Mouse (Mus musculus): ENCODE data around the gene Nckap5. TPM values are rescaled to one million over a fixed set of nuclear protein-coding genes. Genes with fewer than 3 reads are reported as not detected.

The Nckap5 gene
- polyA plus RNA-seq, 1 experiment from 2014 or later, result 11.5 TPM

DNA sequence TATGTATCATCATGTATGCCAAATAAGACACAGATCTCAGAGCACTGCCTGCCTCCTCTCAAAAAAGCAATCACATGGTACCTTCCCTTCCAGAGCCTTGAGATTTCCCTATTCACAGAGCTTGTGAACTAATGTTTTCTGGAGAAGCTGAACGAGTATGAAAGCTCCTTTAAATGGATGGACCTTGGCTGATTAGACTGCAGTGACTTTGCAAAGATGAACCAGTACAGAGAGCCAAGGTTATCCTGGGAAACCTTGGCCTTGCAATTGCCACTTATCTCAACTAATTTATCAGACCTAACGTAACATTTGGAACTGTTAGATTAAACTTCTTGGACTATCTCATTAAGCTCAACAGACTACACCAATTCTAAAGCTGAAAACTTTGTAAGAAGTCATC, 296.6 kb downstream of the Nckap5 start:
- Histone ChIP-seq H3K9me3 (replicated peaks) (no peaks in the 10 kb centered on the region), H3K36me3 (no peaks in the 10 kb centered on the region), H3K27me3 (replicated peaks) (no peaks in the 10 kb centered on the region), H3K4me3 (replicated peaks) (no peak overlapping the region), H3K4me1 (peaks cover 4% of the 10 kb centered on the region; the same call in 1 of the 2 replicates), H3K9ac (replicated peaks) (no peak overlapping the region), H3K4me2 (no peak overlapping the region), H3K27ac (replicated peaks) (no peak overlapping the region)
- no peak for ATAC-seq (ENCODE audit: low FRiP score)
- WGBS, result 81% methylated on average over 2 of the region's 2 CpGs

DNA sequence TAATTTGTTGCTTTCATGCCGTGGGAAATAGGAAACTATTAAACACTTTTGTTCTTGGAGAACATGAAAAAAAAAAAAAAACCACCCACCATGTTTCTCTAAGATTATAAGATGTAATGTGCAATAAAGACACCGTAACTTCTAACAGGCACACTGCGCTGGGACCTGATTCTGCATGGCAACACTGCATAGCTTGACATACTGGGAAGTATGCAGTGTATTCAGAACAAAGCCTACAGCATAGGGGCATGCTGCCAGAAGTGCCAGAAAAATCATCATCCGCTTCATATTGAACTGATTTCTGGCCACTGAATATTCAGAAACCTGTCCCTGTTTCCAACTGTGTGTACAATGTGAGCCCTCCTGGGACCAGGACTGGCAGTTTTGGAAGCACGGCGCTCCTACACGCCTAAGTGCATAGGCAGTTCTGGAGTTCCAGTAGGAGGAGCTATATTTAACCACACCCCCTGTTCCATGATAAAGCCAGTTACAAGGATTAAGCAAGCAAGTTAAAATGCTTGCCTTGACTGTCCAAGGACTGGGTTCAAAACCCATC, 302.5 kb downstream of the Nckap5 start:
- H3K27me3 ChIP-seq (replicated peaks), result no peaks in the 10 kb centered on the region
- no peak overlapping the region for H3K9ac ChIP-seq (replicated peaks)
- H3K9me3 ChIP-seq (replicated peaks), result no peaks in the 10 kb centered on the region
- no peak overlapping the region for H3K4me3 ChIP-seq (replicated peaks)
- no peak overlapping the region for H3K4me2 ChIP-seq
- ATAC-seq (ENCODE audit: low FRiP score), result no peak
- no peak overlapping the region for H3K27ac ChIP-seq (replicated peaks)
- H3K36me3 ChIP-seq, result no peaks in the 10 kb centered on the region
- H3K4me1 ChIP-seq, result no peaks in the 10 kb centered on the region
- 83% methylated on average over 7 of the region's 7 CpGs for WGBS

DNA sequence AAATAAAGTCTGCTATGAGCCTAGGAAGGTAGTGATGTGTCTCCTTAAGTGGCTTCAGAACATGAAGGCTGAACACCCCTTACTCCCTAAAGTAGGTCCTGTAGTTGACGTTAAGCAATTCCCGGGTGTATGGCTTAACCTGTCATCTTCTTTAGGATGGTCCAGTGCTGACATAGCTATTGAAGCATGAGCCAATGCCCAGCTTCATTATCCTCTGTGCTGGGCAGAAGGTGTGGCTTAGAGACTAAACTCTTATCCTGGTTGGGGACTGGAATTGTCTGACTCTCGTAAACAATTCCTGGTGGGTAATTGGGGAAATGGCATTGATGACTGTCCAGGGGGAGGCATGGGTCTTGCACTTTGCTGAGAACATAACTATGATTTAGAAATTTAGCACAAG, 312.5 kb downstream of the Nckap5 start:
- Histone ChIP-seq H3K4me1 (peaks cover 4% of the 10 kb centered on the region; the same call in 1 of the 2 replicates), H3K4me3 (replicated peaks) (no peak overlapping the region), H3K4me2 (no peak overlapping the region), H3K27ac (replicated peaks) (no peak overlapping the region), H3K9ac (replicated peaks) (no peak overlapping the region), H3K36me3 (no peaks in the 10 kb centered on the region), H3K27me3 (replicated peaks) (no peaks in the 10 kb centered on the region), H3K9me3 (replicated peaks) (no peaks in the 10 kb centered on the region)
- 86% methylated on average over 3 of the region's 3 CpGs for WGBS
- no peak for ATAC-seq (ENCODE audit: low FRiP score)

DNA sequence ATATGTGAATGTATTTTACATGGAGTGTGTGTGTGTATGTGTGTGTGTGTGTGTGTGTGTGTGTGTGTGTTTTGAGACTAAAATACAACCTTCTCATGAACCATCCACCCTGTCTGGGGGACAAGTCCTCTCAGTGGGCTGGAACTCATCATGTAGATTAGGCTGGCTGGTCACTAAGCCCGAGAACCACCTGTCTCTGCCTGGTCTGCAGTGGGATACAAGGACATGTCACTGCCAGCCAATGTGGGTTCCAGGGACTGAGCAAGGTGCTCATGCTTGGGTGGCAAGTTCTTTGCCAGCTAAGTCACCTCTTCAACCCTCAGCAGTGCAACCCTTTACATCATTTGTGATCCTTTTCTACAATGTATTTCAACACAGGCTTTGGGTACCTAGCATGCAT, 313.2 kb downstream of the Nckap5 start:
- 94% methylated on average over 1 of the region's 1 CpGs for WGBS
- H3K9ac ChIP-seq (replicated peaks), result no peak overlapping the region
- no peak overlapping the region for H3K4me3 ChIP-seq (replicated peaks)
- peaks cover 4% of the 10 kb centered on the region; the same call in 1 of the 2 replicates for H3K4me1 ChIP-seq
- no peaks in the 10 kb centered on the region for H3K9me3 ChIP-seq (replicated peaks)
- H3K4me2 ChIP-seq, result no peak overlapping the region
- H3K27me3 ChIP-seq (replicated peaks), result no peaks in the 10 kb centered on the region
- no peak overlapping the region for H3K27ac ChIP-seq (replicated peaks)
- no peak for ATAC-seq (ENCODE audit: low FRiP score)
- no peaks in the 10 kb centered on the region for H3K36me3 ChIP-seq

DNA sequence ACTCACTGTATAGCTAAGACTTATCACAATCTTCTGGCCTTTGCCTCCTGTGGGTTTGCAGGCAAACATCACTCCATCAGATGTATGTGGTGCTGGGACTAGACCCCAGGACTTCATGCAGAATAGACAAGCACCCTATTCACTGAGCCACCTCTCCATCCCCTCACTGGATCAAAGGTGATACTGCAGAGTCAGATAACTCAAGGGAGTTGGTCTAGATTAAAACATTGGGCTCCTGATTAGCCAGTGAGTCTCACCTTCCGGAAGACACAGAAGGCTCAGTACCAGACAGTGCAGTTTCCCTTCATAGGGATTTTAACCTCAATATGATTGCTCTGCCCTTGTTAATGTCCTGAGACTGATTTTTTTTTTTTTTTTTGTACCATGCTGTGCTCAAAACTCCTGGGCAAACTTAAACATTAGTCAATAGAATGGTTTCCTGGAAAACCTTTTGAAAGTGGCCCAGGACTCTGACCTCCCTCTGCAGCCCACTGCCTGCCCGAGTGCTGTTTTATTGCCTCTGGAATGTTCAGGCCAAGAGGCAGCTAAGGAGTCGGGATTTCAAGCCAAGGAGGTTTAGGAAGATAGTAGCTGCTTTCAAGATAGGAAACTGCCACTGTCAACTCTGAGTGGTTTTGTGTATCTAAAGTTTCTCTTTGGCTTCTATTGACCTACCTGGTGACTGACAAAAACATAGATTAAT, 315.4 kb downstream of the Nckap5 start:
- WGBS, result 45% methylated on average over 3 of the region's 3 CpGs
- Histone ChIP-seq H3K4me1 (peaks cover 4% of the 10 kb centered on the region; the same call in 1 of the 2 replicates), H3K4me3 (replicated peaks) (no peak overlapping the region), H3K27ac (replicated peaks) (no peak overlapping the region), H3K4me2 (no peak overlapping the region), H3K36me3 (no peaks in the 10 kb centered on the region), H3K27me3 (replicated peaks) (no peaks in the 10 kb centered on the region), H3K9ac (replicated peaks) (no peak overlapping the region), H3K9me3 (replicated peaks) (no peaks in the 10 kb centered on the region)
- no peak for ATAC-seq (ENCODE audit: low FRiP score)

DNA sequence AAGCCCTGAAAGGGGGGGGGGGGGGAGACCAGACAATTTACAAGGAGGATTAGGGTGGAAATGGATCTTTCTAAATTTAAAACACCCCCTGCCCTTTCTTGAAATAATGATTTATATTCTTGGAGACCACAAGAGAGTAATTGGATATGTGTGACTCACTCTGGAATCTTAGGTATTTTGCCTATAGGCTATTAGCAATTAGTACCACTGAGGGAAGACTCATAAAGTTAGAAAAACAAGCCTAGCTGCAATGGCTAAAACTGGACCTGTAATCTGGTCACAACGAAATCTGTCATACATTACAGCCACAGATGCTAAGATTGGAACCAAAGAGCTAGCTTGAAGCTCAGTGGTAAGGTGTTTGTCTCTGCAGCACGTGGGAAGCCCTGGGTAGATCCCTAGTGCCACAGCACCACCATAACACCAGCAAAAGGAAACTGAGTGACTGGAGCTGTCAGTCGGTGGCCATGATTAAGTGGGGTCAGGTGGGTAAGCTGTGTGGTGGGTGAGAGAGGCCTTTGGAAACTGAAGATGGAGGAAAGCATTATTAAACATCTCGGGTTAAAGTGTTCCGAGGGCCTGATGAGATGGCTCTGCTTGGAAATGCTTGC, 318.7 kb downstream of the Nckap5 start:
- WGBS, result 70% methylated on average over 5 of the region's 5 CpGs
- no peak overlapping the region for H3K9ac ChIP-seq (replicated peaks)
- ATAC-seq (ENCODE audit: low FRiP score), result no peak
- no peak overlapping the region for H3K27ac ChIP-seq (replicated peaks)
- H3K4me1 ChIP-seq, result no peaks in the 10 kb centered on the region
- no peak overlapping the region for H3K4me3 ChIP-seq (replicated peaks)
- no peaks in the 10 kb centered on the region for H3K27me3 ChIP-seq (replicated peaks)
- H3K4me2 ChIP-seq, result no peak overlapping the region
- H3K9me3 ChIP-seq (replicated peaks), result no peaks in the 10 kb centered on the region
- no peaks in the 10 kb centered on the region for H3K36me3 ChIP-seq

DNA sequence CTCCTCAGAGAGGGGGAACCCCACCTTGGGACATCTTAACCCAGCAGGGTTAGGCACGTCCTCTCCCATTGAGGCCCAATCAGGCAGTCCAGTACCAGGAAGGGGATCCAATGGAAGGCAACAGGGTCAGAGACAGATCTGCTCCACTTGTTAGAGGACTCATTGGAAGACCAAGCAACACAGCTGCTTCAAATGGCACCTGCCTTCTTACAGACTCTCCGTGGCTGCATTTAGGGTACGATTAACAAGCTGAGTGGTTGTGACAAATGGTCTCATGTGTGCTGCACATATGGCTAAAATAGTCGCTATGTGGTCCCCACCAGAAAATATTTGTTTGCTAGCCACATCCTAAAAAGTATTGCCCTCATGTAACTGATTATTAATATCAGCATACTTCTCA, 325.9 kb downstream of the Nckap5 start:
- Histone ChIP-seq H3K27me3 (replicated peaks) (no peaks in the 10 kb centered on the region), H3K9ac (replicated peaks) (no peak overlapping the region), H3K36me3 (no peaks in the 10 kb centered on the region)

DNA sequence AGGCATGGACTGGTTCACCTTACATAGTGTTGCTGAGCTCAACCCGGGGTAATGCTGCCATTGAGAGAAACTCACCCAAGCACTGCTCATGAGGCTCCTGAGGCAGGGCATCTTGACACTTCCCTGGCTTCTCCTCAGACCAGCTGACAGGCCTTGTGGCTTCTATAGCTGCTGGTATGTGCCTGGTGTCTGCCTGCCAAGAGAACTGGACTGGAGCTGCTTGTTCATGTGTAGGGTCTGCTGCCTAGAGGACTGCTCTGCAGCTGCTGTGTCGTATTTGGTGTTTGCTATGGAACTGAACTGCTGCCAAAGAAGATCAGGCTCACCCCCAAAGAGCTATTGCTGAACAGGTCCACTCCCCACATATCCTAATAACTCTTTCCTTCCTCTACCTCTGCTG, 327.9 kb downstream of the Nckap5 start:
- H3K9me3 ChIP-seq (replicated peaks), result no peaks in the 10 kb centered on the region
- ATAC-seq (ENCODE audit: low FRiP score), result no peak
- no peaks in the 10 kb centered on the region for H3K4me1 ChIP-seq
- 77% methylated on average over 2 of the region's 2 CpGs for WGBS
- H3K36me3 ChIP-seq, result no peaks in the 10 kb centered on the region
- no peak overlapping the region for H3K4me3 ChIP-seq (replicated peaks)
- no peak overlapping the region for H3K27ac ChIP-seq (replicated peaks)
- no peak overlapping the region for H3K9ac ChIP-seq (replicated peaks)
- H3K4me2 ChIP-seq, result no peak overlapping the region
- H3K27me3 ChIP-seq (replicated peaks), result no peaks in the 10 kb centered on the region

More for the DNA sequence above, 325.9 kb downstream of the Nckap5 start:
- Histone ChIP-seq H3K4me3 (replicated peaks) (no peak overlapping the region), H3K27ac (replicated peaks) (no peak overlapping the region), H3K4me2 (no peak overlapping the region), H3K4me1 (no peaks in the 10 kb centered on the region), H3K9me3 (replicated peaks) (no peaks in the 10 kb centered on the region)
- no peak for ATAC-seq (ENCODE audit: low FRiP score)
- 80% methylated on average over 4 of the region's 4 CpGs for WGBS

DNA sequence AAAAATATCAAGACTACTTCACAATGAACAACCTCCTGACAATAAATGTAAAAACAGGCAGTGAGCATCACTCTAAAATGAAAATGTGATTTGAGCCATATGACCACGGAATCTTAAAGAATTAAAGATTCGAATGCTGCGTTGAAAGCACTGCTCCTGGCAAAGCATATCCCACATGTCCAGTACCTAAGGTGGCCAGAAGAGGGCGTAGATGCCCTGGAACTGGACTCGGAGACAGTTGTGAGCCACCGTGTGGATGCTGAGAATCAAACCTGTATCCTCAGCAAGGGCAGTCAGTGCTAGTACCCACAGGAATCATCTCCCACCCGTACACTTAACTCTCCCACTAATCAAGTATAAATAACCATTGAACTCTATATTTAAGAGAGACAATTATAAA, 333.9 kb downstream of the Nckap5 start:
- no peaks in the 10 kb centered on the region for H3K36me3 ChIP-seq
- WGBS, result 85% methylated on average over 7 of the region's 7 CpGs
- ATAC-seq (ENCODE audit: low FRiP score), result no peak

DNA sequence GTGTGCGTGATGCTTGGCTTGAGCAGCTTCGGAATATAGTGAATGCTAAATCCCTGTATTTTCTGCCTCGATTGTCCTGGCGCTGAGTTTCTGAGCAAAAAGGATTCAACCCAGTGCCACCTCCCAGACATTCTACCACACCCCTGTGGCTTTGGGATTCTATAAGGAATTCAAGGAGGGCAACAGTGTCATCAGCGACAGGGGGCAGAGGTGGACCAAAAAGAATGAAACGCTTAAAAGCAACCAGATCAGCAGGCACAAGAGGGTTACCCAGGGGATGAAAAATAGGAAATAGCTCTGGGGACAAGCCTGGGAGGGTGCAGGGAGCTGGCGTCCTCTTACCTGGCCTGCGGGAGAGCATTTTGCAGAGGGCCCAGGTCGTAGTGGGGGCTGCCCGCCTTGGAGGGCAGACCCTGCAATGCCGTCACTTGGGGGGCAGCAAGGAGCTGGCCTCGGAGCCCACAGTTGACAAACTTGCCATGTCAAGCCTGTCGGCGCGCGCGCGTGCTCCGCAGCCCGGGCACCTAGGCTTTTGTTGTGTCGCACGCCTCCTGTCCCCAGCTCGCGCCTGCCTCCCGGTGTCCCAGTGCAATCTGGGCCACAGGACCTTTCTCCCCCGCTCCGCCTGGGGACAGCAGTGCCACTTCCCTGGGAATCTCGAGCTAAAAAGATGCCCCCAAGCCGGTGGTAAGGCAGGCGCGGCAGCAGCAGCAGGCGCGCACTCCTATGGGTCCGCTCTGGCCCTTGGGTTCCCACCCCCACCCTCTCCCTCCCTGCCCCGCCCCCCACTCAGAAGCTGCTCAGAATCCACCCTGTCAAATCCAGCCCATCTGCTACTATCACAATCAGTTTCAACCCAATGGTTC, 338.2 kb downstream of the Nckap5 start:
- Histone ChIP-seq H3K4me3 (replicated peaks) (peak overlapping the region; percentile 54), H3K9ac (replicated peaks) (peak overlapping the region; percentile 69), H3K4me2 (peak overlapping the region; percentile 86), H3K27ac (replicated peaks) (peak overlapping the region; percentile 75), H3K27me3 (replicated peaks) (no peaks in the 10 kb centered on the region), H3K9me3 (replicated peaks) (no peaks in the 10 kb centered on the region), H3K4me1 (peaks cover 33% of the 10 kb centered on the region), H3K36me3 (no peaks in the 10 kb centered on the region)
- ATAC-seq (ENCODE audit: low FRiP score), result peak; percentile 82
- WGBS, result 5% methylated on average over 35 of the region's 35 CpGs

More for the DNA sequence above, 333.9 kb downstream of the Nckap5 start:
- no peaks in the 10 kb centered on the region for H3K27me3 ChIP-seq (replicated peaks)
- no peak overlapping the region for H3K4me3 ChIP-seq (replicated peaks)
- H3K4me1 ChIP-seq, result peaks cover 12% of the 10 kb centered on the region
- H3K4me2 ChIP-seq, result no peak overlapping the region
- H3K9ac ChIP-seq (replicated peaks), result no peak overlapping the region
- H3K9me3 ChIP-seq (replicated peaks), result no peaks in the 10 kb centered on the region
- no peak overlapping the region for H3K27ac ChIP-seq (replicated peaks)

DNA sequence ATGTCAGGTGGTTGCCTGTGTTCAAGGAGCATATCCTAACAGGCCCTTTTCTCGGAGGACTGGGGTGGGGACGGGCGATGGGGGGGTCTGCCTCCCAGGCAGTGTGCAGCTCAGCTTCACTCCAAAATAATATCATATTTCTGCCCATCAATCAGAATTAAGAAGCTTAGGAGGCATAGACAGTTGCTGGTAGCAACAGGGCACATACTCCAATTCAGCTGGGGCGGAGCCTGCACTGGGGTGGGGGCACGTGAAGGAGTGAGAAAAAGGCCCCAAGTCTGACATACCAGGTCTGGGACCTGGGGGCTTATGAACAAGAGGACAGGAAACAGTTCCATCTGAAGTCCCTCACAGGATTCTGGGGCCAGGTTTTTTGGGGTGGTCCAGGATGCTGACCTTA, 339.2 kb downstream of the Nckap5 start:
- 0 out of 2 replicates have a peak, but pooled peaks have one; percentile 25 for ATAC-seq (ENCODE audit: low FRiP score)
- peak overlapping the region; percentile 86 for H3K4me2 ChIP-seq
- WGBS, result 86% methylated on average over 5 of the region's 5 CpGs
- no peak overlapping the region; the same call in 1 of the 2 replicates for H3K9ac ChIP-seq (replicated peaks)
- no peaks in the 10 kb centered on the region for H3K9me3 ChIP-seq (replicated peaks)
- no peak overlapping the region for H3K27ac ChIP-seq (replicated peaks)
- H3K4me1 ChIP-seq, result peaks cover 33% of the 10 kb centered on the region
- H3K36me3 ChIP-seq, result no peaks in the 10 kb centered on the region
- peak overlapping the region; percentile 54 for H3K4me3 ChIP-seq (replicated peaks)
- no peaks in the 10 kb centered on the region for H3K27me3 ChIP-seq (replicated peaks)

All from neural tube, embryonic 15.5 days (tissue).